Mouse (Mus musculus): ENCODE data around the gene Ttc38.

- no peak for TF ChIP-seq CTCF (IDR thresholded peaks at IDR 0.05; ENCODE audit: low read depth, low read length)
- no peak for TF ChIP-seq POLR2A (IDR thresholded peaks at IDR 0.05; ENCODE audit: borderline replicate concordance, low read depth, low read length)
These were observed 68.2 kb downstream of the Ttc38 start for GRCm38 (mm10) chr15:85900318-85900717.
